Mouse (Mus musculus) mouse trophoblast stem cell (cell line): Measurements from ENCODE around the gene Pdha2.

ENCODE experiments used
- in situ Hi-C, 2 experiments: fragments of 300-500 bp; cut with MseI, MboI; formaldehyde crosslinking; loops; 2 replicates in 1 of 2; 3 replicates in 1 of 2; pipeline ENCODE4 v1.15.1; 2025

Pdha2 gene

GRCm38 (mm10) chr3:141212255-141212654 is at the start of gene Pdha2:
Gene Pdha2 (minus strand): TSS chr3:141212355.
- in situ Hi-C loops: no loop called here

- in situ Hi-C loops: no loop called here
Observed at GRCm38 (mm10) chr3:141260518-141260917, 48.4 kb upstream of the Pdha2 start.

- in situ Hi-C loops: no loop called here
Observed at GRCm38 (mm10) chr3:141251440-141251839, 39.3 kb upstream of the Pdha2 start.

- in situ Hi-C loops: no loop called here
Observed at GRCm38 (mm10) chr3:141244725-141245298, 32.7 kb upstream of the Pdha2 start.

- in situ Hi-C loops: no loop called here
Observed at GRCm38 (mm10) chr3:141238071-141238470, 25.9 kb upstream of the Pdha2 start.

GRCm38 (mm10) chr3:141229148-141229547 is 17.0 kb upstream of the Pdha2 start:
- in situ Hi-C loops: no loop called here

GRCm38 (mm10) chr3:141222339-141222738 is 10.2 kb upstream of the Pdha2 start:
- in situ Hi-C loops: no loop called here

GRCm38 (mm10) chr3:141218561-141218960 is 6.4 kb upstream of the Pdha2 start:
- in situ Hi-C loops: no loop called here

GRCm38 (mm10) chr3:141216999-141217398 is 4.8 kb upstream of the Pdha2 start:
- in situ Hi-C loops: no loop called here

GRCm38 (mm10) chr3:141216237-141216636 is 4.1 kb upstream of the Pdha2 start:
- in situ Hi-C loops: no loop called here

GRCm38 (mm10) chr3:141214789-141215188 is 2.6 kb upstream of the Pdha2 start:
- in situ Hi-C loops: no loop called here

- in situ Hi-C loops: no loop called here
Observed at GRCm38 (mm10) chr3:141214197-141214596, 2.0 kb upstream of the Pdha2 start.

GRCm38 (mm10) chr3:141211644-141212043 is 511 bp downstream of the Pdha2 start:
- in situ Hi-C loops: no loop called here

- in situ Hi-C loops: no loop called here
Observed at GRCm38 (mm10) chr3:141201766-141202165, 10.4 kb downstream of the Pdha2 start.

- in situ Hi-C loops: no loop called here
Observed at GRCm38 (mm10) chr3:141197308-141197861, 14.8 kb downstream of the Pdha2 start.

- in situ Hi-C loops: no loop called here
Observed at GRCm38 (mm10) chr3:141191653-141192052, 20.5 kb downstream of the Pdha2 start.

GRCm38 (mm10) chr3:141190429-141190828 is 21.7 kb downstream of the Pdha2 start:
- in situ Hi-C loops: no loop called here

- in situ Hi-C loops: no loop called here
Observed at GRCm38 (mm10) chr3:141160986-141161385, 51.2 kb downstream of the Pdha2 start.
